In the genomic region with DNA sequence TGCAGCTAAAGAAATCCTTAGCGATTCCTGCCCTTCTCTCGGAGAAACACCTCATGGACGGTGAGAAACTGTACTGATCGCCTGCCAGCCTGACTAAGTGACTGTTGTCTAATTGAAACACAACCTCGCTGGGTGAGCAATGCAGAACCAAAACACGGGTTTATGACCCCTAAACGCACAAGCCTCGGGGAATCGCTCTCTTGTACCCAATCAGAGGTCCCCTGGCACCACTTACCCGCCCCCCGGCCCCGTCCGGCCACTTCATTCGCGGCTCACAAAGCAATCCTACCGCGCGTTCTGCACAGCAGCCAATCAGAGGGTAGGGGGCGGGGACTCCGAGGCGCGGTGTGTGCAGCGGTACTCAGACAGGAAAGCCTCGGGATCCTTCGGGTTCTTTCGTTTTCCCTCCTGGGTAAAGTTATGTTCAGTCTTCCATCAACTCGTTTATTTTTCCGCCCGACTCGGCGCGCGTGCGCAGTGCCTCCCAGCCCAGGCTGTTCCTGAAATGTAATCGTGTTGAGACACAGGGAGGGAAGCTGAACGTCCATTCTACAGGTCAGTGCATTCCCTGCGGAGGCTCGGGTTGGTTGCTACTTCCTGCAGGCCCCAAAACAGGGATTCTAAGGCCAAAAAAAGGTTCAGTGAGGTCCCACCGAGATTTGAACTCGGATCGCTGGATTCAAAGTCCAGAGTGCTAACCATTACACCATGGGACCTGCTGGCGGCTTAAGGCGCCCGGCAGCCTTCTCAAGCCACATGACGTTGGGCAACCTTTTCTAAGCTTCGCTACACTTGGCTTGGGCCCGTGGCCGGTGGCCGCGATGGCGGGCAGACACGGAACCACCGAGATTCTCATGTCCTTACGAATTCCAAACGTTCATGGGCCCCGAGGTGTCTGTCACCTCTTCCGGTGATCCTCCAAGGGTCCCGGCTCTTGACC, we compare ENCODE assay signal across 8 mouse cellular contexts. TPM values are rescaled to one million over a fixed set of nuclear protein-coding genes. Genes with fewer than 3 reads are reported as not detected.
DNase-seq lines count a peak whose midpoint lies in the region; ATAC-seq and TF ChIP-seq lines count a peak whose summit lies in the region.

No protein-coding gene starts in this region.

- H3K27me3 ChIP-seq in megakaryocyte, embryonic 14.5 days (replicated peaks), result no peaks in the 10 kb centered on the region

- peak overlapping the region; percentile 62 for H3K4me3 ChIP-seq in cortical plate, adult 2 months (ENCODE audit: insufficient read depth, low read length)
- peak overlapping the region; percentile 97 for H3K4me3 ChIP-seq in megakaryocyte, embryonic 14.5 days (replicated peaks)

- H3K27ac ChIP-seq in cortical plate, adult 2 months (ENCODE audit: insufficient read depth, low read length), result peak overlapping the region; percentile 54; the same call in 1 of the 2 replicates

- 0 out of 2 replicates have a peak, but pooled peaks have one; percentile 53 for TF ChIP-seq POLR2A in cortical plate, adult 2 months (IDR thresholded peaks at IDR 0.05; ENCODE audit: extremely low read depth, insufficient read depth, low read length)

- peaks cover 2% of the 10 kb centered on the region; the same call in 1 of the 2 replicates for H3K4me1 ChIP-seq in cortical plate, adult 2 months (ENCODE audit: control insufficient read depth, insufficient read depth, low read length)
- peaks cover 24% of the 10 kb centered on the region for H3K4me1 ChIP-seq in megakaryocyte, embryonic 14.5 days

- no peaks in the 10 kb centered on the region for H3K9me3 ChIP-seq in megakaryocyte, embryonic 14.5 days

- DNase-seq in gastrocnemius, adult 8-10 months (ENCODE audit: low spot score in 2 of 2), result peak; percentile 95 to 96
- DNase-seq in hindlimb bud, embryonic 11.5 days (ENCODE audit: extremely low spot score, low read depth, low spot score), result peak; percentile 88
- peak; percentile 98 to 100 for DNase-seq in left cerebral cortex, adult 8-10 months (ENCODE audit: low spot score in 2 of 2)
- DNase-seq in right cerebral cortex, postnatal 10 days (ENCODE audit: low spot score in 2 of 2), result peak; percentile 98 to 99
- DNase-seq in urinary bladder, postnatal 25 days (ENCODE audit: low spot score), result peak; percentile 98

- peaks cover 20% of the 10 kb centered on the region for H3K36me3 ChIP-seq in megakaryocyte, embryonic 14.5 days (replicated peaks; ENCODE audit: low read length)

- peak; percentile 97 for ATAC-seq in activated CD4-positive, CD25-positive, alpha-beta regulatory T cell, adult 4 months

- no peak for TF ChIP-seq CTCF in cortical plate, adult 2 months (IDR thresholded peaks at IDR 0.05; ENCODE audit: extremely low read depth, insufficient read depth, low read length)

RNA-seq across cellular contexts. Expression of a gene that starts 16.5 kb away (rescaled TPM):
- 10 to 100 TPM; 58.8 to 59.2 TPM for polyA plus RNA-seq in activated CD4-positive, CD25-positive, alpha-beta regulatory T cell, adult 4 months (2017; shearing (Covaris generic))
- 9.6 and 11.8 TPM in 2 replicates for polyA plus RNA-seq in cortical plate, adult 2 months (2012; rRNA removed)
- total RNA-seq in gastrocnemius, adult 8-10 months (2022), result 1 to 10 TPM in 3 of 4 experiments, under 1 TPM in 1; 0.77 to 2.2 (median 1.5) TPM
- total RNA-seq in left cerebral cortex, adult 8-10 months (2022), result 10 to 100 TPM in 2 of 4 experiments, 1 to 10 TPM in 2; 5.9 to 21.5 (median 10.1) TPM
- 67.9 and 94.9 TPM in 2 replicates for polyA plus RNA-seq in megakaryocyte, embryonic 14.5 days (2012; ENCODE audit: insufficient read depth, low replicate concordance)

RNA-seq across cellular contexts. Expression of a gene that starts 21.8 kb away (rescaled TPM):
- polyA plus RNA-seq in activated CD4-positive, CD25-positive, alpha-beta regulatory T cell, adult 4 months (2017; shearing (Covaris generic)), result 10 to 100 TPM; 47.5 to 58.4 TPM
- 9.4 and 11.0 TPM in 2 replicates for polyA plus RNA-seq in cortical plate, adult 2 months (2012; rRNA removed)
- total RNA-seq in gastrocnemius, adult 8-10 months (2022), result 1 to 10 TPM; 2.3 to 4.0 (median 2.8) TPM
- total RNA-seq in left cerebral cortex, adult 8-10 months (2022), result 10 to 100 TPM in 1 of 4 experiments, 1 to 10 TPM in 3; 2.3 to 14.5 (median 5.2) TPM
- 10.2 and 30.7 TPM in 2 replicates for polyA plus RNA-seq in megakaryocyte, embryonic 14.5 days (2012; ENCODE audit: insufficient read depth, low replicate concordance)

RNA-seq across cellular contexts. Expression of a gene that starts 34.5 kb away (rescaled TPM):
- not detected for polyA plus RNA-seq in activated CD4-positive, CD25-positive, alpha-beta regulatory T cell, adult 4 months (2017; shearing (Covaris generic))
- polyA plus RNA-seq in cortical plate, adult 2 months (2012; rRNA removed), result 72.8 and 74.3 TPM in 2 replicates
- 100 to 1,000 TPM; 341 to 419 (median 369) TPM for total RNA-seq in gastrocnemius, adult 8-10 months (2022)
- total RNA-seq in left cerebral cortex, adult 8-10 months (2022), result 10 to 100 TPM; 60.8 to 75.0 (median 67.2) TPM
- polyA plus RNA-seq in megakaryocyte, embryonic 14.5 days (2012; ENCODE audit: insufficient read depth, low replicate concordance), result 11.0 and 11.8 TPM in 2 replicates

RNA-seq across cellular contexts. Expression of a gene that starts 55.9 kb away (rescaled TPM):
- under 1 TPM in 1 of 2 experiments, not detected in 1; 0.25 TPM for polyA plus RNA-seq in activated CD4-positive, CD25-positive, alpha-beta regulatory T cell, adult 4 months (2017; shearing (Covaris generic))
- not detected in 2 replicates for polyA plus RNA-seq in cortical plate, adult 2 months (2012; rRNA removed)
- not detected for total RNA-seq in gastrocnemius, adult 8-10 months (2022)
- not detected for total RNA-seq in left cerebral cortex, adult 8-10 months (2022)
- polyA plus RNA-seq in megakaryocyte, embryonic 14.5 days (2012; ENCODE audit: insufficient read depth, low replicate concordance), result 0.15 and 2.7 TPM in 2 replicates

Comparison
In these comparisons a context has a peak if more than half of its experiments do, and no peak if none do; other contexts are left out.
1. Peak in every context shown above with its lines: DNase-seq, ATAC-seq, H3K4me3 ChIP-seq and H3K27ac ChIP-seq.
2. RNA of a gene that starts 34.5 kb away (polyA plus RNA-seq): 72.8 to 74.3 TPM in cortical plate, adult 2 months and 11.0 to 11.8 TPM in megakaryocyte, embryonic 14.5 days; not detected in activated CD4-positive, CD25-positive, alpha-beta regulatory T cell, adult 4 months; every median in the first group is over 10 times any median in the second.